In genomic region chrX:58155371-58156124, GRCm38 (mm10) we compare ENCODE assay signal across 9 mouse cellular contexts.
DNase-seq lines count a peak whose midpoint lies in the region; ATAC-seq and TF ChIP-seq lines count a peak whose summit lies in the region.
"Had no signal": no experiment of that assay in that cellular context is flagged by ENCODE, and none has a peak within 500 bp of the region (broad histone marks: within the 10 kb centered on the region; RNA-seq: fewer than 3 reads in every experiment).

No protein-coding gene starts in this region.

- no peak for TF ChIP-seq CTCF in kidney, postnatal 0 days (IDR thresholded peaks at IDR 0.05; ENCODE audit: low read depth)

- H3K9me3 ChIP-seq in kidney, postnatal 0 days (replicated peaks; ENCODE audit: low read length): no peaks in the 10 kb centered on the region
- no peaks in the 10 kb centered on the region for H3K9me3 ChIP-seq in embryonic facial prominence, embryonic 14.5 days (ENCODE audit: control insufficient read depth, low read length)
- no peaks in the 10 kb centered on the region for H3K9me3 ChIP-seq in limb, embryonic 12.5 days
- no peaks in the 10 kb centered on the region for H3K9me3 ChIP-seq in stomach, embryonic 14.5 days (ENCODE audit: control insufficient read depth, low read depth, low read length)

- H3K36me3 ChIP-seq in kidney, postnatal 0 days (ENCODE audit: insufficient read depth, low read length): no peaks in the 10 kb centered on the region
- no peaks in the 10 kb centered on the region for H3K36me3 ChIP-seq in embryonic facial prominence, embryonic 14.5 days (ENCODE audit: control insufficient read depth, insufficient read depth, low read length)
- no peaks in the 10 kb centered on the region for H3K36me3 ChIP-seq in limb, embryonic 12.5 days
- no peaks in the 10 kb centered on the region for H3K36me3 ChIP-seq in stomach, embryonic 14.5 days (ENCODE audit: control insufficient read depth, insufficient read depth, low read length)

- H3K4me1 ChIP-seq in kidney, postnatal 0 days (replicated peaks; ENCODE audit: insufficient read depth, low read length): no peaks in the 10 kb centered on the region
- H3K4me1 ChIP-seq in embryonic facial prominence, embryonic 14.5 days (ENCODE audit: control insufficient read depth, insufficient read depth, low read length): no peaks in the 10 kb centered on the region
- H3K4me1 ChIP-seq in limb, embryonic 12.5 days (replicated peaks): no peaks in the 10 kb centered on the region
- no peaks in the 10 kb centered on the region for H3K4me1 ChIP-seq in stomach, embryonic 14.5 days (ENCODE audit: control insufficient read depth, insufficient read depth, low read length)

- no peak for ATAC-seq in kidney, postnatal 0 days (replicated peaks; ENCODE audit: low FRiP score, low read depth)
- ATAC-seq in embryonic facial prominence, embryonic 14.5 days (ENCODE audit: low read depth): no peak
- no peak for ATAC-seq in limb, embryonic 12.5 days (ENCODE audit: insufficient number of reproducible peaks, insufficient read depth, low FRiP score, low TSS enrichment, low read depth)
- no peak for ATAC-seq in stomach, embryonic 14.5 days (ENCODE audit: insufficient number of reproducible peaks, insufficient read depth, low FRiP score, low read depth)

- 35% methylated on average over 20 of the region's 20 CpGs for WGBS in kidney, postnatal 0 days
- WGBS in embryonic facial prominence, embryonic 14.5 days: 29% methylated on average over 20 of the region's 20 CpGs
- 19% methylated on average over 20 of the region's 20 CpGs for WGBS in limb, embryonic 12.5 days
- 25% methylated on average over 20 of the region's 20 CpGs for WGBS in stomach, embryonic 14.5 days

- no peaks in the 10 kb centered on the region for H3K27me3 ChIP-seq in kidney, postnatal 0 days (ENCODE audit: insufficient read depth, low read length)
- no peaks in the 10 kb centered on the region; the same call in 1 of the 2 replicates for H3K27me3 ChIP-seq in embryonic facial prominence, embryonic 14.5 days (replicated peaks; ENCODE audit: control insufficient read depth, insufficient read depth, low read length)
- peaks cover 3% of the 10 kb centered on the region; the same call in 1 of the 2 replicates for H3K27me3 ChIP-seq in limb, embryonic 12.5 days
- H3K27me3 ChIP-seq in stomach, embryonic 14.5 days (ENCODE audit: control insufficient read depth, insufficient read depth, low read length): no peaks in the 10 kb centered on the region

- H3K4me2 ChIP-seq in kidney, postnatal 0 days (ENCODE audit: low read length): peak overlapping the region; percentile 37
- H3K4me2 ChIP-seq in embryonic facial prominence, embryonic 14.5 days (ENCODE audit: low read depth, low read length): peak overlapping the region; percentile 42
- H3K4me2 ChIP-seq in limb, embryonic 12.5 days: peak overlapping the region; percentile 48
- H3K4me2 ChIP-seq in stomach, embryonic 14.5 days (replicated peaks; ENCODE audit: low read depth, low read length): peak overlapping the region; percentile 29

- H3K27ac ChIP-seq in kidney, postnatal 0 days: no peak overlapping the region
- H3K27ac ChIP-seq in embryonic facial prominence, embryonic 14.5 days (replicated peaks; ENCODE audit: low read depth, low read length): no peak overlapping the region
- H3K27ac ChIP-seq in limb, embryonic 12.5 days: no peak overlapping the region
- no peak overlapping the region for H3K27ac ChIP-seq in stomach, embryonic 14.5 days (ENCODE audit: low read length)

- H3K4me3 ChIP-seq in kidney, postnatal 0 days (replicated peaks; ENCODE audit: low read depth, low read length): 0 out of 2 replicates have a peak overlapping the region, but pooled peaks have one; percentile 11
- peak overlapping the region; percentile 13 for H3K4me3 ChIP-seq in embryonic facial prominence, embryonic 14.5 days (ENCODE audit: low read depth, low read length)
- no peak overlapping the region for H3K4me3 ChIP-seq in limb, embryonic 12.5 days (replicated peaks)
- H3K4me3 ChIP-seq in stomach, embryonic 14.5 days (ENCODE audit: low read depth, low read length): no peak overlapping the region
- H3K4me3 ChIP-seq: myocyte had no signal

- H3K9ac ChIP-seq in kidney, postnatal 0 days (ENCODE audit: low read depth, low read length): no peak overlapping the region
- H3K9ac ChIP-seq in embryonic facial prominence, embryonic 14.5 days (ENCODE audit: low read depth, low read length): no peak overlapping the region
- H3K9ac ChIP-seq in limb, embryonic 12.5 days (replicated peaks): no peak overlapping the region
- no peak overlapping the region for H3K9ac ChIP-seq in stomach, embryonic 14.5 days (replicated peaks; ENCODE audit: low read depth, low read length)

- DNase-seq in kidney, postnatal 0 days (ENCODE audit: low spot score): peak; percentile 0
- no peak for DNase-seq in kidney, adult 8-10 months
- peak; percentile 12 for DNase-seq in embryonic facial prominence, embryonic 14.5 days (ENCODE audit: low spot score)
- no peak for DNase-seq in cerebellum, adult 9-11 months
- DNase-seq in yolk sac, embryonic 10.5 days (ENCODE audit: low spot score): no peak
- DNase-seq in gastrocnemius, postnatal 36 days: no peak

- intact Hi-C loops in gastrocnemius, postnatal 36 days (cut with DNase I): no loop called here

Comparison
In these comparisons a context has a peak if more than half of its experiments do, and no peak if none do; other contexts are left out.
1. DNase-seq: peak in kidney, postnatal 0 days (single experiment) and embryonic facial prominence, embryonic 14.5 days (single experiment); none in kidney, adult 8-10 months (0 of 2), cerebellum, adult 9-11 months (single experiment), yolk sac, embryonic 10.5 days (single experiment) and gastrocnemius, postnatal 36 days (0 of 2).
2. H3K4me3 ChIP-seq: peak in kidney, postnatal 0 days (single experiment) and embryonic facial prominence, embryonic 14.5 days (single experiment); none in limb, embryonic 12.5 days (single experiment) and stomach, embryonic 14.5 days (single experiment).
3. Peak in every context shown above with its lines, with median percentiles within 50 percentile points of each other: H3K4me2 ChIP-seq.